Mouse (Mus musculus) testis, adult 2 months (tissue): ENCODE data around the gene Gm45623.

Source experiments
- CTCF ChIP-seq: fragments of 200-500 bp; IDR thresholded peaks from 2 replicates; pipeline ENCODE4 v1.5.1; 2012; ENCODE audit warnings: low read depth, mild to moderate bottlenecking, inconsistent platforms, low read length, moderate library complexity; ENCODE audit not compliant: control insufficient read depth, insufficient read depth, insufficient replicate concordance
- POLR2A ChIP-seq: fragments of 200-500 bp; IDR thresholded peaks from 2 replicates; pipeline ENCODE4 v1.6.1; 2012; ENCODE audit warnings: low read depth, mild to moderate bottlenecking, inconsistent platforms, low read length, moderate library complexity; ENCODE audit not compliant: control insufficient read depth

GRCm38 (mm10) chr13:56712221-56712620, 41.4 kb downstream of the Gm45623 start:
- no peak for TF ChIP-seq POLR2A
- TF ChIP-seq CTCF: no peak
